Mouse (Mus musculus) cerebellum, adult 18-20 months (tissue): ENCODE data around the gene Sv2a.

Experiments used
- DNase-seq, 2 experiments: peaks; one replicate each; pipeline ENCODE4 v3.0.0; 2021

Gene Sv2a

GRCm38 (mm10) chr3:96221640-96222038 lies 40.7 kb downstream of the Sv2a start:
- peak in 1 of 2 experiments; percentile 39 for DNase-seq

- DNase-seq: peak in 1 of 2 experiments; percentile 23
Measured at GRCm38 (mm10) chr3:96222774-96223173, 41.8 kb downstream of the Sv2a start.

DNA sequence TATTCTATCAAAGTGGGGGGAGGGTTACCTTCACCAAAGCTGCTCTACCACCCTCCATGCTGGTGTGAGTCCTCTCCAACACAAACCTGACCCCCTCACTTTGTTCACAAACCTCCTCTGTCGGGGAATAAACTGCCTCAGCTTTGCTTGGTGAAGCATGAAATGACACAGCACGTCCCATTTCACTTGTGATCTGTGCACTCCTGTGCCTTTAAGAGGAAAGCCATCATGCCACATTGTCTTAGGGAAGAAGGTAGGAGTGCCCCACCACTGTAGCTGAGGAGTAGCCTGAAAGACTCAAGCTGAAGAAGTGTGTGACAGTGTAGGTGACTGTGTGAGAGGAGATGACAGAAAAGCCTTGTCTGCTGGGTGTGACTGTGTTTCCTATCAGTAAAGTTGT lies 44.5 kb downstream of the Sv2a start:
- DNase-seq: no peak

DNA sequence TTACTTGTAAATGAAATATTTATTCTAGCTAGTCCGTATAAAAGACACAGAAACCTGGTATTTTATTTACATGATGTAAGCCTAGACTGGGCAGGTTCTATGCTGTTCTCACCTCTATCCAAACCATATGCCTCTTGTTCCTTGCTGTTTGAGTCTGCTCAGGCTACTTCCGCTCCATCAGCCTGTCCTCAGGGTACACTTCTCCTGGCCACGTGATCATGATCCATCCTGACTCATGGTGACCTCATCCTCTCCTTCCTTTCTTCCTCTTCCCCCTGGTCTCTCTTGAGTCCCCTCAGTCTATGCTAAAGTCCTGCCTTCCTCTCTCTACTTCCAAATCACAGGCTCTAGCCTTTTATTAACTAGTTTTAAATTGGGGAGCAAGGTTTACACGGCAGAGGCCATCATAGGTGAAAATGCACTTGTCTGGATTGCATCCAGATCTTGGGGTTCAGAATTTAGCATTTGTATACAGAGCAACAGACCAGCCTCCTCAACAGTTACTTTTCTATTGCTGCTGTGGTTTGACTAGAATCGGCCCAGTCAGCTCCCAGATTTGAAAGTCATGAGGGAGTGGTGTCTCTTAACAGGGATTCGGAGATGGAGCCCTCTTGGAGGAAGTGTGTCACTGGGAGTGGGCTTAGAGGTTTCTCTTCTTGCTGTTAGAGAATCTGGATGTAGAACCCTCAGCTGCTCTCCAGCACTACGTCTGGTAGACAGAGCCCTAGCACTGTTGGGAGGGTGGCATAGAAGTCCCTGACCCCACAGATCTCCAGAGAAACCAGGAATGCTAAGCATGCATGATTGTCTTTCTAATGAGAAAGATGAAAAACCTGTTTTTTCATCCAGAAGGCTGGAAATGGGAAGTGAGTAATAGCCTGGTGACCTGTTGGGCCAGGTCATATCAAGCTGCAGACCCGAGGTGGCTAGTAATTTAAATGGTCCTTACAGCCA lies 46.0 kb downstream of the Sv2a start:
- DNase-seq: no peak

DNA sequence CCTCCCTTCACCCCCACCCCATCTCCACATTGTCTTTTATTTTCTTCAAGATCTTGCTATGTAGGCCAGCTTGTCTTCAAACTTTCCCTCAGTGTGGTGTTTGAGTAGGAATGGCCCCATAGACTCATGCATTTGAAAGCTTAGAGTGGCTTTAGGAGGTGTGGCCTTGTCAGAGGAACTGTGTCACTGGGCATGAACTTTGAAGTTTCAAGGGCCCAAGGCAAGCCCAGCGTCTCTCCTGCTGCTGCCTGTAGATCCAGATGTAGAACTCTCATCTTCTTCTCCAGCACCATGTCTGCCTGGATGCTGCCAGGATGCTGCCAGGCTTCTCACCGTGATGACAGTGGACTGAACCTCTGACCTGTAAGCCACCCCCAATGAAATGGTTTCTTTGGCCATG lies 47.9 kb downstream of the Sv2a start:
- no peak for DNase-seq

DNA sequence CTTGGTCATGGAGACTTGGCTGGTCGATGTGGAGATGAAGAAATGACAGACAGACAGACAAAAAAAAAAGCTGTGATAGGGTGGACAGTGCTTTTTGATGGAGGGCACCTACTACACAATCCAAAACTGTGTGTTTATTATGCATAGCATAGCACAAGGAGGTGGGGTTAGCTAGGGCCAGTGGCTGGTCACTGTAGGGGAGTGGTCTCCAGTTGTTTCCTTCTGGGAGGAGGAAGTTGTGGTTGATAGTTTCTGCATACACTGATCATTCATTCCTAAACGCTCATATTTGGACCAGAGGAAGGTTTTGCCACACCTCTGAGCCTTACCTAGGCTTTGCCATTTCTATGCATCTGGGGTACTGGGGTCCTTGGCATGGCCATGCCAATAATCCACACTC lies 49.5 kb downstream of the Sv2a start:
- DNase-seq: no peak

DNA sequence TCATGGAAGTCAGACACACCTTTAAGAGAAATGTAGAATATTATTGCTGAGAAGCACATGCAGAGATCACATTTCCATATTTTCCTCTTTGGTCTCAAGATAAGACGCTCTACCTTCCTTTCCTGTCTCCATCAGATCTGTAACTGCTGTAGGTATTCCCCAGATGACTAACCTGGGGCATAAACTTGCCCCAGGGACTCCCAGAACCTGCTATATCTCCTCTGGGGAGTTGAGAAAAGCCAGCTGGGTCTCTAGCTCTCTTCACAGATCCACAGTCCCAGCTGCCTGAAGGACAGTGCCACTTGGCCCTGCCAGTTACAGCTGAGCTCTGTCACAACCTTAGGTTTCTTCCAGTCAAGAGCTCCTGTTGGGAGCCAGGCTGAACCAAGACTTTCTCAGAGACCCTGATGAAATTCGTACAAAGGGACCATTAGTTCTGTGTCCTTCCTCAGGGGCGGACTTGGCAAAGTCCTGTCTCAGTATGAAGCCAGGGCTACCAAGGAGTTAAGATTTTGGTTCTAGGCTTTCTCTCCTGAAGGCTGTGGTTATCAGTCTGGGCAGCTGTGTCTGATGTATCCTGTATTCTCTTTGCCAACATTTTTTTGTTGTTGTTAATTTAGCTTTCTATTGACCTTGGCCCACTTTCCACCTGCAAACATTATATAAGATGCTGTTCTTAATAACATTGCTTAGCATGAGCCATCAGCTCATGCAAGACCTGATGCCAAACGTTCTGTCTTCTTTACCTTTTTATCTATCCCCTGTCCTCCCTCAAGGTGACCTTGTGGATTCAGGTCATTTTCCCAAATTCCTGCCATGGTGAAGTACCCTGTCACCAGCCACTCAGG lies 50.2 kb downstream of the Sv2a start:
- DNase-seq: no peak

DNA sequence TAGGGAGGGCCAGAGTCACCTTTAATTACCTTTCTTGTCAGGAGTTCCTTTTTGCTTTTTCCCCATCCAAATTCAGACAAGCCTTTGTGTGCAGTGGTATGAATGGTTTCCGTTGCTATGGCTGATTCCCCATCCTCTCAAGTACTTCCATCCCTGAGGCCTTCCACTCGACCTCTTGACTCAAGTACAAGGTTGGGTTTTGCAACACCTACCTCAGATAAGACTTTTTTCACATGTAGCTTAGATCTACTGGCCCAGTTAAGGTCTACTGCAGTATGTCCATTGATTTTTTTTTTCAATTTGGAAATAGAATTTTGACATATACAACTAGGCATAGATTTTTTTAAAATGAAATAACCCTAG lies 50.8 kb downstream of the Sv2a start:
- DNase-seq: no peak

GRCm38 (mm10) chr3:96234914-96235313 lies 54.0 kb downstream of the Sv2a start:
- DNase-seq: no peak

GRCm38 (mm10) chr3:96235836-96236235 lies 54.9 kb downstream of the Sv2a start:
- DNase-seq: no peak

GRCm38 (mm10) chr3:96236834-96237334 lies 55.9 kb downstream of the Sv2a start:
- no peak for DNase-seq

DNA sequence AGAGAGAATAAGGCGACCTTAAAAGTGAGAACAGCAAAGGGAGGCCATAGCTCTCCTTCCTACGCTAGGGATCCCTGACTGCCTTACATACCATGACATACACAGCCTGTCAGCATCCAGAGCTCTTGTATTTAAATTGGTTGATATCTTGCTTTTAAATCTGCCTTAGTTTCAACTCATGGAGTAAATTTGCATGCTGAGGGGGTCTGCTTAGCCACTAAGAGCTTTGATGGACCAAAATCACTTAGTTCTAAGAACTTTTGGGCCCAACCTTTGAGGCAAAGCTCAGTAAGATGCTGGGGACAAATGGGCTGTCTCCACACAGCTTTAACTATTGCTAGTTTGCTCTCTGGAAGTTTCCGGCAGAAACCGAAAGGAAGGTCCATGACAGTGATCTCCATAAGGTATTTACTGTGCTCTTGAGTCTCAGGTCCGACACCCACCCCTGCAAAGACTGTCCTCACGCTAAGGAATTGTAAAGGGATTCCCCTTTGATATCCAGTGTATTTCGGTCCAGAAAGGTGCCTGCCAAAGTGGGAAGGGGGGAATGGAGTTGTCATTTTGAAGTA lies 56.5 kb downstream of the Sv2a start:
- no peak for DNase-seq

DNA sequence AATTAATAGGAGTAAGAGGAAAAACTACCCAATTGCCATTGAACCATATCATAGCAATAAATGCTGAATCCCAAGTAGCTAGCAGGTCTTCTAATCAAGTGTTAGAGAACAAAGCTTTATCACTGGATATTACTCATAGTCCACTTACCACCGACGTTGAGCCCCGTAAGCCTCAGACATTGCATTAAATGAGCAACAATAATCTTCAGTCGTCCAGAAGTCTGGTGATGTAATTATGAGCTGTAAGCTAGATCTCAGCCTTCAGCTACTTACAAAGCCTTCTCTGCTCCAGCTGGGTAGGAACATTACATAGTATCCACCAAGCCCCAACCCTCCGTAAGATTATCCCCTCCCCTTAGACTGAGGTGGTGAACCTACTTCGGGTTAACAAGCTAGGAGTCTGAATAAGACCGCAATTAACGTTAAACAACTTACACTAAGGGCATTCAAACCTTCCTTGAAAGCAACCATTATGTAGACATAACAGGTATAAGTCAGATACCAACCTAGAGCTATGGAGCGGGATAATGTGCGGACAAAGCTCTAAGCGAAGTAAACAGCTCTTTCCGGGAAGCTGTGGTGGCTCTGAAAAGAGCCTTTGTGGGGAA lies 57.1 kb downstream of the Sv2a start:
- DNase-seq: no peak

DNA sequence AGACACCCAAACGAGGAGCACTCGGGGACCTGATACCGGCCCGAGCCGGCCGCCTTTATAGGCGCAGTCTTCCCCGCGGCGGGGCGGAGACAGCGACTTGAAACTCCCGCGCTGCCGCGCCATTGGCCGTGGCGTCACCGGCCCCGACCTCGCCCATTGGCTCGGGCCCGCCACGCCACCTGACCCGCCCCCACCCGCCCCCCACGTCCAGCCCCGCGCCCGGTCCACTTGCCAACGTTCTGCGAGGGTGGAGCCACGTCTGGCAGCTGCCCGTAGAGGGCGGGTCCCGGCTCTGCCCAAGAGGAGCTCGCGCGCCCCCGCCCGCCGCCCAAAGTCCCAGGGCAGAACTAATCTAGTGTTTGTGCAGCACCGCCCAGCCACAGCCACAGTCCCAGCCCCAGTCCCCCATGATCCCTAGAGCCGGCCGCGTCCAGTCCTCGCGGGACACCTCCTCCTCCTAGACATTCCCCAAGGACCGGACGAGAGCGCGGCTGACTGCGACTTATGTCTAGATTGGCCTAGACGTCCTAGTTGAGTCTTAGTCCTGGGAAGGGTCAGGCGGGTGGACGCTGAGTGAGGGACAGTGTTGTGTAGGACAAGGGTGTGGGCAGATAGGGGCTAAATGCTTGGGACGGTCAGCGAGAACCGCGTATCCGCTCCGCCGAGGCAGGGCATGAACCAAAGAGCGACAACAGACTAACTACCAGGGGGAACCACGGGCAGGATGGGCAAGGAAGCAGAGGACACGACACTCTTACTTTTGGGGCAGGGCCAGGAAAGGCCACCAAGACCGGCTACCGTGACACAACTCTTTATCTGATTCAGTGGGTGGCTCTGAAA lies 58.2 kb downstream of the Sv2a start, which contains the start of gene Hist2h3c2:
TSS of gene Hist2h3c2 (minus strand) at position 174 of the 840 bp plus-strand sequence.
- DNase-seq: peak in 1 of 2 experiments; percentile 41

DNA sequence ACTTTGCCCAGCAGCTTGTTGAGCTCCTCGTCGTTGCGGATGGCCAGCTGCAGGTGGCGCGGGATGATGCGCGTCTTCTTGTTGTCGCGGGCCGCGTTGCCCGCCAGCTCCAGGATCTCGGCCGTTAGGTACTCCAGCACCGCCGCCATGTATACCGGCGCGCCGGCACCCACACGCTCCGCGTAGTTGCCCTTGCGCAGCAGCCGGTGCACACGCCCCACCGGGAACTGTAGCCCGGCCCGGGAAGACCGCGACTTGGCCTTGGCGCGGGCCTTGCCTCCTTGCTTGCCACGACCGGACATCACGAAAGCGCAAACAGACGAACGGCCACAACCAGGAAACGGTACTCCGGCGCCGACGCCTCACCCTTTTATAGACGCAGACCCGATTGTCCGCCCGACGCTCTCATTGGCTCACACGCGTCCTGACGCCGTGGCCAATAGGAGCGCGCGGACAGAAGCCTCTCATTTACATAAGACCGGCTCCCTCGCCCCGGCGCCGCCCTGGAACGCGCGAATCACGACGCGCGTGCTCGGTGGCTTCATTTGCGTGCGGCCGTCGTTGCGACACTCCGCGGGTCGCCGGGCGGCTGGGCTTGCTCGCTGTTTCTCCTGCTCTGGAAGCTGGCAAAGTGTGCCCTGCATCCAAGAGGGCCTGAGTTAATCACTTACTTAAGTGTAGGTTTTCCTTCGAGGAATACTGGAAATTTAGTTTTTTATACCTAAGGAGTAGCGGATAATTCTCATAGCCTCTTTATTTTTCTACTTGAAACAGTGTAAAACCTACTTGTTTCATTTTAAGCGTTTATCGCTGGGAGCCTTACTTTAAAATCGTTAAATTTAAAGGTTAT lies 59.2 kb downstream of the Sv2a start, which contains the start of gene Hist2h2aa2:
TSS of gene Hist2h2aa2 (minus strand) at position 328 of the 850 bp plus-strand sequence.
- DNase-seq: peak; percentile 89 to 97

GRCm38 (mm10) chr3:96240799-96241197 lies 59.8 kb downstream of the Sv2a start:
- no peak for DNase-seq

- DNase-seq: no peak
Measured at GRCm38 (mm10) chr3:96243921-96244572, 63.1 kb downstream of the Sv2a start.
